Mouse (Mus musculus): Measurements from ENCODE around the gene Frmd4a.

DNA sequence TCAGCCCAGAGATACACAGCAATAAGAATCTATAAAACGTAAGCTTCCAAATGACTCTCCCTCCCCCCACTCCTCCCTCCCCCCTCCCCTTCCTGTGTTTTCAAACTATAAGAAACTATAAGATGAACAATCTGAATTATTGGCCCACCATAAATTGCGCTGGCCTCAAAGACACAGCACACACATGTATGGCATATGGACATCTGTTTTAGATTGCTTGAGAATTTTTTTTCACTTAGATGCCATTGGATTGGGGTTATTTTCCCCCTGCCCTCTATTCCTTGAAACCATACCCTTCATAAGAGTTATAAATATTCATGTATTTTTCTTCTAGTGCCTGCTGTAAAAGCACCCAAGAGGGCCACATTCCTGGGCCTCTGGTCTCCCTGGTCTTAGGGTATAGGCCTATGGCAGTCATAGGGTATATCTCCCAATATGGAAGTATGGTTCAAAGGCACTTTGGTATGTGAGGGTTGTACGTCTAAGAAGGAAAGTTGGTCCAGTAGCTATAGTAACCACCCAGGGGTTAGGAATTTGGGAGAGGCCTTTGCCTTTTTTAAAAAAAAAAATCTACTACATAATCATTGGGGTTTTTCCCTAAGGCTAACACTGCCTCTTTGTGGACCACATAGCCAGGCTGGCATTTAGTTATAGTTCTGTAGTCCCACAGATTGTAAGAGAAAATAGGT is 322.2 kb downstream of the Frmd4a start:
- TF ChIP-seq CTCF (conservative IDR thresholded peaks at IDR 0.05; ENCODE audit: low read length) (no peak), NANOG (IDR thresholded peaks at IDR 0.05; ENCODE audit: borderline replicate concordance, low read length) (no peak)
